Mouse (Mus musculus): ENCODE measurements around the gene Tbpl1. TPM values are rescaled to one million over a fixed set of nuclear protein-coding genes. Genes with fewer than 3 reads are reported as not detected.
A peak's percentile ranks its signal among the peaks of the same experiment; 100 is the strongest.

Gene Tbpl1
- total and polyA plus RNA-seq, 3 experiments: 15.3 to 23.0 (median 20.8) TPM

DNA sequence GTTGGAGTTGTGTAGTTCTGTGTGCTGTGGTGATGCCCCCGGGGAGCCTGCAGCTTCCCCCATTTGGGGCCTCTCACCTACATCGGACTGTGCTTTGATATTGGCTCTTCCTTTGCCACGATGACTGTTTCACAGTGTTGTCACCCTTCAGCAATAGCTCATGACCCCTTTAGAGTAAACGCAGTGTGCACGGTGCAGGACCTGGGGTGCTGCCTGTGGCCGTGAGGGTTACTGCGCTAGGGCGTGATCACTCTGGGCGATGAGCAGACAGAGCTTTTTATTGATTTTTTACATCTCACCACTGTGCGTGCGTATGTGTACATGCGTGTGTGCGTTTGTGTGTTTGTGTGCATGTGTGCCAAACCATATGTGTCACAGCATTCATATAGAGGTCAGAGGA is 63.2 kb downstream of the Tbpl1 start:
- Histone ChIP-seq H3K4me3 (no peak overlapping the region), H3K9ac (ENCODE audit: low read depth, low read length) (no peak overlapping the region), H3K36me3 (ENCODE audit: control insufficient read depth, insufficient read depth, low read length) (no peaks in the 10 kb centered on the region; the same call in 1 of the 2 replicates), H3K79me2 (replicated peaks; ENCODE audit: control insufficient read depth, insufficient read depth, low read length) (no peaks in the 10 kb centered on the region), H3K27me3 (ENCODE audit: control insufficient read depth, insufficient read depth, low read length) (no peaks in the 10 kb centered on the region), H3K27ac (no peak overlapping the region), H3K4me1 (ENCODE audit: control insufficient read depth, insufficient read depth, low read length) (no peaks in the 10 kb centered on the region; the same call in 1 of the 2 replicates)
- intact Hi-C loops (cut with DNase I): no loop called here
- no peak for TF ChIP-seq POLR2A (IDR thresholded peaks at IDR 0.05; ENCODE audit: insufficient read depth, low read depth, low read length)
- TF ChIP-seq EP300 (IDR thresholded peaks at IDR 0.05; ENCODE audit: insufficient read depth, low read depth, low read length): no peak
- TF ChIP-seq CTCF (IDR thresholded peaks at IDR 0.05): no peak
- no peak for DNase-seq
- WGBS: 89% methylated on average over 13 of the region's 13 CpGs

- Histone ChIP-seq H3K27ac (no peak overlapping the region), H3K4me3 (no peak overlapping the region), H3K9ac (ENCODE audit: low read depth, low read length) (no peak overlapping the region), H3K79me2 (replicated peaks; ENCODE audit: control insufficient read depth, insufficient read depth, low read length) (no peaks in the 10 kb centered on the region), H3K36me3 (ENCODE audit: control insufficient read depth, insufficient read depth, low read length) (no peaks in the 10 kb centered on the region), H3K27me3 (ENCODE audit: control insufficient read depth, insufficient read depth, low read length) (no peaks in the 10 kb centered on the region), H3K4me1 (ENCODE audit: control insufficient read depth, insufficient read depth, low read length) (no peaks in the 10 kb centered on the region)
- TF ChIP-seq POLR2A (IDR thresholded peaks at IDR 0.05; ENCODE audit: insufficient read depth, low read depth, low read length) (no peak), CTCF (IDR thresholded peaks at IDR 0.05) (no peak), EP300 (IDR thresholded peaks at IDR 0.05; ENCODE audit: insufficient read depth, low read depth, low read length) (no peak)
- WGBS: 89% methylated on average over 5 of the region's 5 CpGs
- no peak for DNase-seq
- intact Hi-C loops (cut with DNase I): no loop called here
Measured at GRCm38 (mm10) chr10:22660286-22661000, 71.3 kb downstream of the Tbpl1 start.

DNA sequence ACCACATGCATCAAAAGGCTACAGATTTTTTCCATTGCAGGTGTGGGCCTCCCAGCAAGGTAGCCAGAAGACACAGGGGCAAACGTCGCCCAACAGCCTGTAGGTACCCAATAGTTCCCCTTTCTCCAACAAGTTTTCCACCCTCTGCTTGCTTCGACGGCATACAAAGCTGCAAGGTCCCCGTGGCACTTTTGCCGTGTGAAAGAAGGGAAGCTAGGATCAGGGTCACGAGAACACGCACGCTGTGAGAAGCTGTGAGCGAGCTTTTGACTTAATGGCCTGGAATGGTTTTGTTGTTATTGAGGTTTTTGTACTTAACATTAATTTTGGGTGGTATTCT is 72.4 kb downstream of the Tbpl1 start:
- Histone ChIP-seq H3K4me1 (ENCODE audit: control insufficient read depth, insufficient read depth, low read length) (no peaks in the 10 kb centered on the region), H3K4me3 (no peak overlapping the region), H3K9ac (ENCODE audit: low read depth, low read length) (no peak overlapping the region), H3K36me3 (ENCODE audit: control insufficient read depth, insufficient read depth, low read length) (no peaks in the 10 kb centered on the region), H3K27ac (no peak overlapping the region), H3K27me3 (ENCODE audit: control insufficient read depth, insufficient read depth, low read length) (no peaks in the 10 kb centered on the region), H3K79me2 (replicated peaks; ENCODE audit: control insufficient read depth, insufficient read depth, low read length) (no peaks in the 10 kb centered on the region)
- intact Hi-C loops (cut with DNase I): no loop called here
- no peak for DNase-seq
- TF ChIP-seq CTCF (IDR thresholded peaks at IDR 0.05) (no peak), POLR2A (IDR thresholded peaks at IDR 0.05; ENCODE audit: insufficient read depth, low read depth, low read length) (no peak), EP300 (IDR thresholded peaks at IDR 0.05; ENCODE audit: insufficient read depth, low read depth, low read length) (no peak)
- 92% methylated on average over 10 of the region's 10 CpGs for WGBS

- intact Hi-C loops (cut with DNase I): no loop called here
- peak; percentile 20 to 26 for DNase-seq
- no peaks in the 10 kb centered on the region for H3K79me2 ChIP-seq (replicated peaks; ENCODE audit: control insufficient read depth, insufficient read depth, low read length)
- H3K9ac ChIP-seq (ENCODE audit: low read depth, low read length): no peak overlapping the region
- TF ChIP-seq CTCF (IDR thresholded peaks at IDR 0.05): no peak
- no peak for TF ChIP-seq POLR2A (IDR thresholded peaks at IDR 0.05; ENCODE audit: insufficient read depth, low read depth, low read length)
- no peaks in the 10 kb centered on the region for H3K4me1 ChIP-seq (ENCODE audit: control insufficient read depth, insufficient read depth, low read length)
- H3K27me3 ChIP-seq (ENCODE audit: control insufficient read depth, insufficient read depth, low read length): no peaks in the 10 kb centered on the region
- 35% methylated on average over 23 of the region's 23 CpGs for WGBS
- no peak overlapping the region for H3K4me3 ChIP-seq
- no peak overlapping the region for H3K27ac ChIP-seq
- no peaks in the 10 kb centered on the region for H3K36me3 ChIP-seq (ENCODE audit: control insufficient read depth, insufficient read depth, low read length)
Measured at GRCm38 (mm10) chr10:22658534-22659385, 73.0 kb downstream of the Tbpl1 start.

Small RNA genes within 50 kb of the gene (microRNA-seq; reads per million reads assigned to microRNA genes)
- gene Mir7663: 0 reads per million in 2 experiments

Other genes starting within 250 kb of the Tbpl1 start
- gene Slc2a12, start 86.9 kb downstream of the Tbpl1 start, total RNA-seq (2021): 10 to 100 TPM; 12.7 to 15.7 TPM
- gene Slc2a12, start 86.9 kb downstream of the Tbpl1 start, polyA plus RNA-seq (2012; rRNA removed): 5.0 and 7.7 TPM in 2 replicates
- gene Tcf21, start 88.2 kb upstream of the Tbpl1 start, total RNA-seq (2021): 1 to 10 TPM; 8.4 to 9.6 TPM
- gene Tcf21, start 88.2 kb upstream of the Tbpl1 start, polyA plus RNA-seq (2012; rRNA removed): 29.6 and 32.3 TPM in 2 replicates